Mouse (Mus musculus) lung, embryonic 14.5 days (tissue): ENCODE data around the gene Gm21518. TPM values are rescaled to one million over a fixed set of nuclear protein-coding genes. Genes with fewer than 3 reads are reported as not detected.
"Not testable (repeated sequence)": the region's sequence is repeated elsewhere in the genome, so short reads cannot be mapped to it uniquely, and the experiment has no call there.

Experiments
- ATAC-seq: fragments of 200-750 bp; cut with Nextera tagmentation; 2 replicates; pipeline ENCODE4 v1.8.0; 2017; ENCODE audit warnings: mild to moderate bottlenecking, moderate TSS enrichment, moderate library complexity; ENCODE audit not compliant: insufficient read depth
- DNase-seq: peaks from one replicate; pipeline ENCODE4 v3.0.0-alpha.2; 2015
- H3K27ac ChIP-seq: fragments of 300-500 bp; sonication (generic); 2 replicates; pipeline ENCODE4 v1.5.1; 2014; ENCODE audit warnings: low read depth, mild to moderate bottlenecking, moderate library complexity
- H3K27me3 ChIP-seq: fragments of 300-500 bp; sonication (generic); 2 replicates; pipeline ENCODE4 v1.6.1; 2014; ENCODE audit warnings: low read length, control low read depth; ENCODE audit not compliant: insufficient read depth
- H3K36me3 ChIP-seq: fragments of 300-500 bp; sonication (generic); 2 replicates; pipeline ENCODE4 v1.6.1; 2014; ENCODE audit warnings: control low read depth; ENCODE audit not compliant: insufficient read depth
- H3K4me1 ChIP-seq: fragments of 300-500 bp; sonication (generic); 2 replicates; pipeline ENCODE4 v1.6.1; 2014; ENCODE audit warnings: antibody characterized with exemption, control low read depth; ENCODE audit not compliant: insufficient read depth
- H3K4me2 ChIP-seq: fragments of 300-500 bp; sonication (generic); 2 replicates; pipeline ENCODE4 v1.6.1; 2014; ENCODE audit warnings: mild to moderate bottlenecking
- H3K4me3 ChIP-seq: fragments of 300-500 bp; sonication (generic); 2 replicates; pipeline ENCODE4 v1.5.1; 2014; ENCODE audit warnings: low read depth, low read length
- H3K9ac ChIP-seq: fragments of 300-500 bp; sonication (generic); 2 replicates; pipeline ENCODE4 v1.6.1; 2014
- H3K9me3 ChIP-seq: fragments of 300-500 bp; sonication (generic); 2 replicates; pipeline ENCODE4 v1.6.1; 2016; ENCODE audit warnings: low read depth, low read length, control low read depth
- WGBS: fragments of 180-500 bp; shearing (Covaris S2); extraction: QIAGEN DNeasy Blood & Tissue Kit; methylation state at CpG from one replicate; pipeline ENCODE4 v1.1.7; 2014; 5-methylcytosine and 5-hydroxymethylcytosine counted together
- polyA plus RNA-seq: library from polyadenylated mRNA; unstranded; fragments of >200 nt; fragmentation: Nextera tagmentation; extraction: Ambion mirVana; gene quantifications from 2 replicates; pipeline ENCODE4 v1.2.1, GENCODE M21; 2014

The Gm21518 gene
- polyA plus RNA-seq, result not detected in 2 replicates

GRCm38 (mm10) chrY:62190566-62190965 is at the start of gene Gm21518:
Gm21518 (plus strand) TSS chrY:62190866.
- H3K9me3 ChIP-seq, H3K4me3 ChIP-seq, H3K27ac ChIP-seq, ATAC-seq, H3K36me3 ChIP-seq, H3K4me2 ChIP-seq, H3K27me3 ChIP-seq, H3K4me1 ChIP-seq, DNase-seq, H3K9ac ChIP-seq: not testable (repeated sequence)
- WGBS, result no CpG with 5 or more reads among the region's 6 CpGs
